Mouse (Mus musculus): ENCODE results near the gene Slc43a2. TPM values are rescaled to one million over a fixed set of nuclear protein-coding genes. Genes with fewer than 3 reads are reported as not detected.

The Slc43a2 gene
- polyA plus RNA-seq, 1 experiment from 2014 or later = 5.6 TPM

- ATAC-seq (ENCODE audit: insufficient read depth, low FRiP score, low TSS enrichment) = no peak
- no peaks in the 10 kb centered on the region for H3K9me3 ChIP-seq (ENCODE audit: control insufficient read depth, low read length)
- DNase-seq (ENCODE audit: low spot score) = no peak
- no peak overlapping the region for H3K27ac ChIP-seq (ENCODE audit: low read depth, low read length)
- no peaks in the 10 kb centered on the region for H3K27me3 ChIP-seq (ENCODE audit: control insufficient read depth, insufficient read depth, low read length)
- H3K9ac ChIP-seq (ENCODE audit: low read length) = no peak overlapping the region
- peaks cover 8% of the 10 kb centered on the region; the same call in 1 of the 2 replicates for H3K4me1 ChIP-seq (ENCODE audit: control insufficient read depth, insufficient read depth, low read length)
- H3K36me3 ChIP-seq (ENCODE audit: control insufficient read depth, insufficient read depth, low read length) = no peaks in the 10 kb centered on the region
- H3K4me2 ChIP-seq (ENCODE audit: low read depth) = no peak overlapping the region
- WGBS = 83% methylated on average over 8 of the region's 8 CpGs
- H3K4me3 ChIP-seq (ENCODE audit: low read depth, low read length) = no peak overlapping the region
Measured at GRCm38 (mm10) chr11:75540209-75540608, 8.7 kb downstream of the Slc43a2 start.

DNA sequence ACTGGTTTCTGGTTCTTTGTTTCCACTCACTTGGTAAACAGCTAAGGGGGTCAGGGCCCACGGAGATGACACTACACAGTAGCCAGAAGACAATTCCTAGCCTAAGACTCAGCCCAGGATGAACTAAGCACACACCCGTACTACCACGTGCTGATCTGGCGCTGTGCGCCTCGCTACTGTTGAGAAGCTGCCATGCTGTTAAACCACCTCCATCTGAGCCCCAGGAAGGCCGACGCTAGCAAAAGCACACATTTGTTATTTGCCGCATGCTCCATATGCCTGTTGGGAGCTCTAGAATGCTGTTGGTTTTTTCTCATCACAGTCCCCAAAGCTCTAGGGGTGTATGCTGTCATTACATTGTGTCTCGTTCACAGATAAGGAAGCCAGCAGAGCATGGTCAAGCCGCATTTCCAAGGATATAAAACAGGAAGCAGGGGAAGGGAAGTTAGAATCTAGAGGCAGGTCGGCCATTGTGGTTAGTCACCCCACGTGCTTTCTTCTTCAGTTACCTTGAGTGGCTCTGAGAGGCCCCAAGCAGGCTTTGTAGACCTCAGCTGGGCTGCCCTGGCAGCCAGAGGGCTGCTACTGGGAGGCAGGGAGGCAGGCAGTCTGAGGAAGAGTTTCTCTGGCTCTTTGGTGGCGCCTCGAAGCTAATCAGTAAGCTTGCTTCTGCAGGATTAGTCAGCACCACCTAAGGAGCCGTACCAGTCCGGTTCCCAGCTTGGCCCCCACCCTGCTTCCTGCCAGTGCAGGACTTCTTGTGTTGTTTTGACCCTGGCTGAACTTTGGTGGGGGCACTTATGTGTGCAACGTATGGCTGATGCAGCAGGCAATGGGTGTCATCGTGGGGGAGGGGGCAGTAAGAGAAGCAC lies 9.5 kb downstream of the Slc43a2 start:
- ATAC-seq (ENCODE audit: insufficient read depth, low FRiP score, low TSS enrichment) (no peak), DNase-seq (ENCODE audit: low spot score) (no peak)
- Histone ChIP-seq H3K27me3 (ENCODE audit: control insufficient read depth, insufficient read depth, low read length) (no peaks in the 10 kb centered on the region), H3K4me2 (ENCODE audit: low read depth) (no peak overlapping the region), H3K27ac (ENCODE audit: low read depth, low read length) (no peak overlapping the region), H3K4me1 (ENCODE audit: control insufficient read depth, insufficient read depth, low read length) (0 out of 2 replicates have a peak, but pooled peaks cover 4% of the 10 kb centered on the region), H3K4me3 (ENCODE audit: low read depth, low read length) (no peak overlapping the region), H3K9ac (ENCODE audit: low read length) (no peak overlapping the region), H3K36me3 (ENCODE audit: control insufficient read depth, insufficient read depth, low read length) (no peaks in the 10 kb centered on the region), H3K9me3 (ENCODE audit: control insufficient read depth, low read length) (no peaks in the 10 kb centered on the region)
- 80% methylated on average over 19 of the region's 19 CpGs for WGBS

GRCm38 (mm10) chr11:75544713-75545112 lies 13.2 kb downstream of the Slc43a2 start:
- Histone ChIP-seq H3K4me3 (ENCODE audit: low read depth, low read length) (no peak overlapping the region), H3K9me3 (ENCODE audit: control insufficient read depth, low read length) (no peaks in the 10 kb centered on the region), H3K27me3 (ENCODE audit: control insufficient read depth, insufficient read depth, low read length) (no peaks in the 10 kb centered on the region), H3K4me2 (ENCODE audit: low read depth) (no peak overlapping the region), H3K9ac (ENCODE audit: low read length) (no peak overlapping the region), H3K4me1 (ENCODE audit: control insufficient read depth, insufficient read depth, low read length) (peaks cover under 1% of the 10 kb centered on the region; the same call in 1 of the 2 replicates), H3K27ac (ENCODE audit: low read depth, low read length) (no peak overlapping the region), H3K36me3 (ENCODE audit: control insufficient read depth, insufficient read depth, low read length) (no peaks in the 10 kb centered on the region)
- ATAC-seq (ENCODE audit: insufficient read depth, low FRiP score, low TSS enrichment) (no peak), DNase-seq (ENCODE audit: low spot score) (no peak)
- 86% methylated on average over 9 of the region's 9 CpGs for WGBS

DNA sequence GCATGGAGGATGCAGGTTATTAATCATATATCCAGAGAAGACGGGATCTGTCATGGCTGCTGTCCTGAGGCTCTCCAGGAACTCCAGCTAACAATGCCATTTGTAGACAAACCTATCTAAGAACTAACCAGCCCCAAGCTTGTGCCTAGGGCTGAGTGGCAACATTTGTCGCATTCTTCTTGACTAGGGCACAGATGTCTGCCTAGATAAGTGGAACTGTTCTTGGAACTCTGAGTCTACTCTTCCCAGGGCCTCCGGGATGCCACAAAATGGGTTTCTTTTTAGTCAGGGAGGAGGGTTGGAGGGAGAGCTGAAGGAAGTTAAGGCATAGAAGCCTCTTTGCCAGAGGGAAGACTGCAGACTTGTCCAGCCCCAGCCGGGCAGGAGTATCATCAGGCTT lies 14.6 kb downstream of the Slc43a2 start:
- H3K27ac ChIP-seq (ENCODE audit: low read depth, low read length) = no peak overlapping the region
- no peak overlapping the region for H3K4me2 ChIP-seq (ENCODE audit: low read depth)
- H3K9ac ChIP-seq (ENCODE audit: low read length) = no peak overlapping the region
- DNase-seq (ENCODE audit: low spot score) = no peak
- 79% methylated on average over 4 of the region's 4 CpGs for WGBS
- H3K27me3 ChIP-seq (ENCODE audit: control insufficient read depth, insufficient read depth, low read length) = no peaks in the 10 kb centered on the region
- H3K9me3 ChIP-seq (ENCODE audit: control insufficient read depth, low read length) = no peaks in the 10 kb centered on the region
- no peaks in the 10 kb centered on the region for H3K36me3 ChIP-seq (ENCODE audit: control insufficient read depth, insufficient read depth, low read length)
- no peak overlapping the region for H3K4me3 ChIP-seq (ENCODE audit: low read depth, low read length)
- peaks cover 3% of the 10 kb centered on the region for H3K4me1 ChIP-seq (ENCODE audit: control insufficient read depth, insufficient read depth, low read length)
- no peak for ATAC-seq (ENCODE audit: insufficient read depth, low FRiP score, low TSS enrichment)

DNA sequence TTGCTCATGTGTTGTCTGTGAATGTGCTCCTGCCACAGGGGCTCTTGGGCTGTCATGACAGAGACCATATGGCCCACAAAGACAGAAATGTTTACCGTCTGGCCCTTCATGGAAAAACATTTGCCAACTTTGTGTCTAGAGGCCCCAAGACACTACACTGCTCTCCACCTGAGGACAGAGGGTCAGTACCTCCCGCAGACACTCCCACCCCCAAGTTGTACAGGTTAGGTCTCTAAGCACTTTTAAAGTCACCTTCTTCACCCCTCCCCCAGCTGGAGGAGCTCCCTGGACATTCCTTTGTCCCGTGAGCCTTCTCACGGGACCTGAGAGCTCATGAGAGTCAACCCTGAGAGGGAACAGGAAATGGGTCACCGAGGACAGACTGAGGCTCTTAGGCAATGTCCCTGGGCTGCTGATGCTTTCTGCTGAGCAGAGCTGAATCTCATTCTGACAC lies 18.2 kb downstream of the Slc43a2 start:
- Histone ChIP-seq H3K36me3 (ENCODE audit: control insufficient read depth, insufficient read depth, low read length) (no peaks in the 10 kb centered on the region), H3K9me3 (ENCODE audit: control insufficient read depth, low read length) (no peaks in the 10 kb centered on the region), H3K4me2 (ENCODE audit: low read depth) (no peak overlapping the region), H3K27me3 (ENCODE audit: control insufficient read depth, insufficient read depth, low read length) (no peaks in the 10 kb centered on the region), H3K9ac (ENCODE audit: low read length) (peak overlapping the region; percentile 32), H3K27ac (ENCODE audit: low read depth, low read length) (no peak overlapping the region), H3K4me3 (ENCODE audit: low read depth, low read length) (no peak overlapping the region), H3K4me1 (ENCODE audit: control insufficient read depth, insufficient read depth, low read length) (peaks cover 5% of the 10 kb centered on the region)
- DNase-seq (ENCODE audit: low spot score) (no peak), ATAC-seq (ENCODE audit: insufficient read depth, low FRiP score, low TSS enrichment) (no peak)
- WGBS = 51% methylated on average over 5 of the region's 5 CpGs

DNA sequence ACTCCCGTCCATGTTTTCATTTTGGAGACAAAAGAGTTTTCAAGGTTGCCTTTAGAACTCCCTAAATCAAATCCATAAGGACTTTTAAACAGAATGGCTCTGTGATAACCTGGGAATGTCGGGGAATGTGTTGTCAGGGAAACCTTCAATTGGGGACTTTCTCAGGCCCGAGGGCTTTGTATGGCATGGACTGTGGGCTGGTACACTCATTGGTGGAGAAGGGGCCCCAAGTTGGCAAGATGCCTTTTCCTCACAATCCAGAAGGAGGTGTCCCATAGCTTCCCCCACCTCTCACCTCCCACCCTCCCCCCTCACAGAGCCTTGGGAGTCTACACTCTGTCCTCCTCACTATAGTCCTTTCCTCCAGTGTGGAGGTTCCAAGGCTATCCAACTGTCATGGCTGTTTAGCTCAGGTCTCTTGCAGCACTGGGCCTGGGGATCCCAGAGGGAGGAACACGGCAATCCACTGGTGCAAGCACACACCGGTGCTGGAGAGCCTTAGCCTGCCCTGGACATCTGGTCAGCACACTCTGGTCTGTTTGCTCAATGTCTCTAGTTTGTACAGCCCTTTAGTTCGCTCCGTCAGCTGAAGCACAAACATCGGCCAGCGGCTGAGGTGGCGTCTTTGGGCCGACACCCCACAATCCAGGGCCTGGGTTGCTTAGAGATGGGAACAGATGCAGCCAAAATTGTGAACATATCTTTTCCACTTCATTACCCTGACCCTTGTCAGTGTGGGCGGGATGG lies 18.9 kb downstream of the Slc43a2 start:
- no peak for ATAC-seq (ENCODE audit: insufficient read depth, low FRiP score, low TSS enrichment)
- WGBS = 51% methylated on average over 12 of the region's 12 CpGs

GRCm38 (mm10) chr11:75551321-75551720 lies 19.8 kb downstream of the Slc43a2 start:
- Histone ChIP-seq H3K36me3 (ENCODE audit: control insufficient read depth, insufficient read depth, low read length) (no peaks in the 10 kb centered on the region), H3K9me3 (ENCODE audit: control insufficient read depth, low read length) (no peaks in the 10 kb centered on the region), H3K4me1 (ENCODE audit: control insufficient read depth, insufficient read depth, low read length) (peaks cover 5% of the 10 kb centered on the region), H3K9ac (ENCODE audit: low read length) (no peak overlapping the region), H3K27me3 (ENCODE audit: control insufficient read depth, insufficient read depth, low read length) (no peaks in the 10 kb centered on the region), H3K4me2 (ENCODE audit: low read depth) (no peak overlapping the region), H3K4me3 (ENCODE audit: low read depth, low read length) (no peak overlapping the region), H3K27ac (ENCODE audit: low read depth, low read length) (no peak overlapping the region)
- peak; percentile 7 for DNase-seq (ENCODE audit: low spot score)
- 80% methylated on average over 5 of the region's 5 CpGs for WGBS
- no peak for ATAC-seq (ENCODE audit: insufficient read depth, low FRiP score, low TSS enrichment)

More for the DNA sequence above, 18.9 kb downstream of the Slc43a2 start:
- DNase-seq (ENCODE audit: low spot score) = peak; percentile 11
- no peak overlapping the region; the same call in 1 of the 2 replicates for H3K9ac ChIP-seq (ENCODE audit: low read length)
- H3K9me3 ChIP-seq (ENCODE audit: control insufficient read depth, low read length) = no peaks in the 10 kb centered on the region
- no peak overlapping the region for H3K27ac ChIP-seq (ENCODE audit: low read depth, low read length)
- no peak overlapping the region for H3K4me3 ChIP-seq (ENCODE audit: low read depth, low read length)
- no peaks in the 10 kb centered on the region for H3K27me3 ChIP-seq (ENCODE audit: control insufficient read depth, insufficient read depth, low read length)
- H3K4me2 ChIP-seq (ENCODE audit: low read depth) = no peak overlapping the region
- H3K4me1 ChIP-seq (ENCODE audit: control insufficient read depth, insufficient read depth, low read length) = peaks cover 5% of the 10 kb centered on the region
- H3K36me3 ChIP-seq (ENCODE audit: control insufficient read depth, insufficient read depth, low read length) = no peaks in the 10 kb centered on the region

DNA sequence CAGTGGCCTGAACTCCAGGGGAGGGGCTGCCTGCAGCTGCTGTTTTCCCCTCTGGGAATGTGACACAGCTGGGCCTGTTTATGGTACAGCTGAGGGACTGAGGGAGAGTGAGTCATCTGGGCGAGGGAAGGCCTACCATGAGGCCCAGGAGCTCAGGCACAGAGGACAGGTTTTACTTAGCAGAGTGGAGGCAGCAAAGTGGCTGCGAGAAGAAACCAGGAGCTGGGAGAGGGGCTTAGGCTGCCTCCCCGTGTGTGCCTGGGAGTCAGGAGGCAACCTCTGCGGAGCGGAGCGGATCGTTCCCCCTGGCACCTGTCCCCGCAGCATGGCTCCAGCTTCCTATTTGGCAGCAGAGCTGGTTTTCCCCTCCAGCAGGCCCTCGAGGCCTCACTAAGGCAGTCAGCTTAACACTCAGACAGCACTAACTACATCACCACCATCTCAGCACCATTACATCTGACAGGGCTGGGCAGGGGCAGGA lies 20.5 kb downstream of the Slc43a2 start:
- Histone ChIP-seq H3K4me3 (ENCODE audit: low read depth, low read length) (no peak overlapping the region), H3K9ac (ENCODE audit: low read length) (no peak overlapping the region), H3K27me3 (ENCODE audit: control insufficient read depth, insufficient read depth, low read length) (no peaks in the 10 kb centered on the region), H3K4me2 (ENCODE audit: low read depth) (no peak overlapping the region), H3K27ac (ENCODE audit: low read depth, low read length) (no peak overlapping the region), H3K4me1 (ENCODE audit: control insufficient read depth, insufficient read depth, low read length) (peaks cover 5% of the 10 kb centered on the region), H3K9me3 (ENCODE audit: control insufficient read depth, low read length) (no peaks in the 10 kb centered on the region), H3K36me3 (ENCODE audit: control insufficient read depth, insufficient read depth, low read length) (no peaks in the 10 kb centered on the region)
- 67% methylated on average over 9 of the region's 9 CpGs for WGBS
- DNase-seq (ENCODE audit: low spot score) (peak; percentile 10), ATAC-seq (ENCODE audit: insufficient read depth, low FRiP score, low TSS enrichment) (no peak)
